Mouse (Mus musculus) induced T-regulatory cell, adult 2 months (primary cell): ENCODE data around the gene Dtd2.

Source experiments
- DNase-seq: peaks from one replicate; pipeline ENCODE4 v3.0.0-alpha.2; 2012; ENCODE audit warnings: low read depth

Dtd2 gene

GRCm38 (mm10) chr12:51985163-51985748 is 21.0 kb downstream of the Dtd2 start:
- DNase-seq: no peak

DNA sequence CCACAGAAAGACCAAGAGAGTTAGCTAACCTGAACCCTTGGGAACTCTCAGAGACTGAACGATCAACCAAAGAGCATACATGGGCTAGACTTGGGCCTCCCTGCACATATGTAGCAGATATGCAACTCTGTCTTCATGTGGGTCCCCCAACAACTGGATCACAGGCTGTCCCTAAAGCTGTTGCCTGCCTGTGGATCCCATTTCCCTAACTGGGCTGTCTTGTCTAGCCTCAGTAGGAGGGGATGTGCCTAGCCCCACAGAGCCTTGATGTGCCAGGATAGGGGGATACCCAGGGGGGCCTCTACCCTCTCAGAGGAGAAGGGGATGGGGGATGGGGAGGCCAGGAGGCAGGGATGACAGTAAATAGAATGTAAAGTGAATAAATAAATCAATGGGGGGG is 22.7 kb downstream of the Dtd2 start:
- no peak for DNase-seq

GRCm38 (mm10) chr12:51976531-51976930 is 29.8 kb downstream of the Dtd2 start:
- DNase-seq: peak; percentile 40

GRCm38 (mm10) chr12:51974381-51974780 is 31.9 kb downstream of the Dtd2 start:
- DNase-seq: no peak

DNA sequence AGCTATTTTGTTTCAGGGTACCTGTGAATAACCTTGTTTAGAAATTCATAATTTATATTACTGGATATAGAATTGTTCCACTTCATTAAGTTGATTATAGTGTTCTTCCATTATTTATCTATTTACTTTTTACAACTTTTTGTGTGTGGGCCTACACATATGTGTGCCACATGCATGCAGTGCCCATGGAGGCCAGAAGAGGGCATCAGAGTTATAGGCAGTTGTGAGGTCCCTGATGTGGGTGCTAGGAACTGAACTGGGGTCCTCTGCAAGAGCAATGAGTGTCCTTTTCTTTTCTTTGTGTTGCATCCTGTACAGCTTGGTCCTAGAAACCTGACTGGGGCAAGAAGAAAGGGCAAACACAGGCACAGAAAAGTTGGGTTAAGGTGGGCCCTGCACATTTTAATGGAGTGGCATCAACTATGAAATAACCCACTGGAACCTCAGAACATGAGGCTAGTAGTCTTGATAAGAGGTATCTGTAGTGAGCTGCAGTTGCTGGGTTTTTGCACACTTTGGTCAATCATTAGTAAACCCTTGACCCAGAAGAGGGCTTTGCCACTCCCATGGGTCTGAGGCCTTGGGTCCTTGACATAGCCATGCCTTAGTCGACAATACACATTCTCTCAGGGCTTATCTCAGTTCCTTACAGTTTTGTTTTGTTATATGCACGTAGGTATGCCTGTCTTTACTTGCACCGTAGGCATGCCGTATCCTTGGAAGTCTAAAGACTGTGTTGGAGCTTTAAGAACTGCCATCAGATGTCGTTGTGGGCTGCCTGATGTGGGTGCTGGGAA is 33.8 kb downstream of the Dtd2 start:
- peak; percentile 44 for DNase-seq

DNA sequence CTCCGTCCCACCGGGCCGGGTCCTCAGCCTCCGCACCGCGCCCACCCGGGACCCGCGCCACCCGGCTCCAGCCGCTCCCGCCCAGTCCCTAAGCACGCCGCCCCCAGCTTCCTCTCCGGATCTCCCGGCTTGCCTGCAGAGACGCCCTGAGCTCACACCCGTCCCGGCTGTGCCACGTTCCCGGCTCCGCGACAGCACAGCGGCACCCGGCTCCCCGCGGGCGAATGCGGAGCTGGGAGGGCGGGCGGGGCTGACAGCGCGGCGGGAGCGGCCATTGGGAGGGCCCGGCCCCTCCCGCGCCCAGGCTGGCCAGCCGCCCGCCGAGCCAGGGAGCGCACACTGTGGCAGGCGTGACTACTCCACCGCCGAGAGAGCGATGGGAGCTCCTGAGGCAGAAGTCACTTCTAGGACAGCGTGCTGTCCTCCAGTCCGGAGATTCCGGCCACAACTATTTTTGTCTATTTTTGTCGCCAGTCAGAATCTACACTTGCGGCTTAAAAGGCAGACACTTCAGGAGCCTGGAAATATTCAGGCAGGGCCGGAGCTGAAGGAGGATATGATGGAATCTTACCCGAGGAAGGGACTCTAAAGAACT is 35.1 kb downstream of the Dtd2 start, which contains the start of gene Heatr5a:
TSS of gene Heatr5a (minus strand) at position 252 of the 595 bp plus-strand sequence.
- peak; percentile 86 for DNase-seq

DNA sequence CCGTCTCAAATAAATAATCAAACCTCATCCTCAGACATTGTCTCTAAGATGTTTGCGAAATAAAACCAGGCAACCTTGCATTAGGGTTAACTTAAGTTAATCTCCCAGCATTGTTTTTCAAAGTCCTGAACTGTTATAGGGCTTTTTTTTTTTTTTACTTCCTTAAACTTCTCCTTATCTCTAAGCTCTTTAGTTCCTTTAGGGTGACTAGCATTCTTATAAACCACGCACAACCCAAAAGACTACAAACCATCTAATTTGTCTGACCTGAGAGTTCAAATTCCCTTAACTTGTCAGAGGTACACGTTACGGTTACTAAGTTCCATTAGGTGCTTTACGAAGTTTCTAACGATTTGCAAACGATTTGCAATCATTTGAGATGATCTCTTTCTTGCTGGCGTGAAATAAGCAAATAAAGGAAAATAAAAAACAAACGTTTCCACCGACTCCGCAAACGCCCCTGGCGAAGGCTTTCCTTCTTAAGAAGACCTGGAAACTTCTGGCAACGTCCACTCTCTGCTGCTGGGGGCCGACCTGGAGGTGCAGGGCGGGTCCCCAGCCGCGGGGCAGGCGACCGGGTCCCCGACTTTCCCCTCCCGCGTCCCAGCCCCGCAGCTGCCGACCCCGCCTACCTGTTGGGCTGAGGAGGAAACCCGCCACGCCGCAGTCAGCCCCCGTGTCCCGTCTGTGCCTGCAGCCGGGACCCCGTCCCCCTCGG is 35.8 kb downstream of the Dtd2 start:
- DNase-seq: no peak

- no peak for DNase-seq
Measured at GRCm38 (mm10) chr12:51969876-51970275, 36.4 kb downstream of the Dtd2 start.

DNA sequence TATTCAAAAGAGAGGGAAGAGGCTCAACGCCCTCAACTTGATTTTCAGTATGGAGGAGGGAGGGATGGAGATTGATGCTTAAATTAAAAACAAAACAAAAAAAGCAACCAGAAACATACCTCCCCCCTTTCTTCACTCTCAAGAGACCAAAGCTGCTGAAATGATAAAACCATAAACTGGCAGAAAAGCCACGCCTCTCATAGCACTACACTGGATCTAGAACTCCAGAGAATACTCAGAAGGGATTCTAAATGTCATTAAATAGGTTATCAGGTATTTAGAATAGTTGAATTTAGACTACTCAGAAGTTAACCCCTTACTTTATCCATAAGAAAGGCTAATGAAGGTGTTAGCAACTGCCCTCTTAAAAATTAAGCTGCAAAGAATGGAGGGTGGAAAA is 37.2 kb downstream of the Dtd2 start:
- no peak for DNase-seq

GRCm38 (mm10) chr12:51967915-51968595 is 38.2 kb downstream of the Dtd2 start:
- DNase-seq: no peak

GRCm38 (mm10) chr12:51957626-51958025 is 48.7 kb downstream of the Dtd2 start:
- DNase-seq: no peak

DNA sequence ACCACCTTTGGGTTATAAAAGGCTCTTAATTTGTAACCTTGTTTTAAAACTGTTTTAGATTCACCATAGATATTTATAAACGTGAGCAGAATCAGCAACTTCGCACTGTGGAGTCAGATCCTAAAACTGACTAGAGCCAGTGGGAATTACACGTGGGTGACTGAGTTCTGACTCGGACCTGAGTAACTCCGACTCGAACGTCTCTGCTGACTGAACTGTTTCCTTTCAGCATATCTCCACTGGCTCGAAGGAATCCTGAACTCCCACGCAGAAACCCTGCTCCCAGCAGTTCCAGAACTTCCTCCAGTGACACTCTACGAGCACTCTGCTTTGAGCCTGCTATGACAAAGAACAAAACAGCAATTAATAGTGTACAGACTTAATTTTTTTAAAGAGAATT is 54.0 kb downstream of the Dtd2 start:
- no peak for DNase-seq

- DNase-seq: no peak
Measured at GRCm38 (mm10) chr12:51947498-51947945, 58.8 kb downstream of the Dtd2 start.

DNA sequence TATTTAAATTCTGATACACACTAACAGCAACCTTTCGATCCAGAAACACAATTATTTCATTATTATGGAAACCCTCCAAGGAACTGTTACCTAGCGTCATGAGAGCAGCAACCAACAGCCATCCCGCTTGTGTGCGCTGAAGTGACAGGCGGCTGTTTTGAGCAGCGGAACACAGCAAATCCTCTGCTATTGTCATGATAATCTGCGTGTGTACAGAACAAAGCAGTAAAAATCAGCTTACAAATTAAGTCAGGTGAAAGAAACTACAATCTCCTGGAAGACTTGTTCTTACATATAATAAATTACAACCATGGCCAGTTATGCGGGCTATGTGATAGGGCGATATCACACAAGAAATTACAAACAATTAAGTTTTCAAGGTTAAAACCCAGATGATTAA is 61.0 kb downstream of the Dtd2 start:
- DNase-seq: no peak

GRCm38 (mm10) chr12:51939848-51940247 is 66.5 kb downstream of the Dtd2 start:
- DNase-seq: no peak
